Mouse (Mus musculus): ENCODE results near the gene Gm12845. TPM values are rescaled to one million over a fixed set of nuclear protein-coding genes. Genes with fewer than 3 reads are reported as not detected.

The Gm12845 gene
- polyA plus RNA-seq (2016; fragmentation: Nextera tagmentation; extraction: Ambion mirVana) = not detected in 2 replicates

DNA sequence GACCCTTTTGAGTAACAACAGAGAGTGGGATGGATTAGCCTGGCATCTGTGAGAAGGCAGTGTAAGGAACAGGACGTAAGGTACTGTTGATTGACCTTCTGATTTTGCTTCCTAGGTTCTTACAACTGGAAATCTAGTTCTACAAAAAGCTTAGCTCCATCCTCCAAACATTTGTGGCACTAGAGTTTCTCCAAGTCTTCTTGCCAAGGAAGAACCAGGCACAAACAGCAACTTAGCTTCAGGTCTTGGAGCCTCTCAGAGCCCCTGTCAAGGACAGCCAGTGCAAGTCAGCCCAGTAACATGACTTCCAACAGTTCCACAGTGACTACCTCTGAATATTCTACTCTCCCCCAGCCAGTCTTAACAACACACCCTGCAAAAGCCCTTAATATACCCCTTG lies at the start of gene Gm12845:
Gm12845 (plus strand) TSS at position 301 of the 400 bp plus-strand sequence.
- Histone ChIP-seq H3K9me3 (replicated peaks) (no peaks in the 10 kb centered on the region), H3K4me2 (no peak within 1 kb of the TSS), H3K4me3 (no peak within 1 kb of the TSS), H3K27me3 (replicated peaks) (peaks cover 6% of the 10 kb centered on the region), H3K9ac (no peak within 1 kb of the TSS), H3K4me1 (no peaks in the 10 kb centered on the region), H3K36me3 (no peaks in the 10 kb centered on the region), H3K27ac (no peak within 1 kb of the TSS)
- WGBS (ENCODE audit: insufficient replicate concordance) = 57% methylated on average over 1 of the region's 1 CpGs
- ATAC-seq = no peak

GRCm38 (mm10) chr4:117676903-117677302 lies 47.3 kb upstream of the Gm12845 start:
- peaks cover 8% of the 10 kb centered on the region for H3K4me1 ChIP-seq
- no peaks in the 10 kb centered on the region for H3K9me3 ChIP-seq (replicated peaks)
- no peaks in the 10 kb centered on the region for H3K27me3 ChIP-seq (replicated peaks)
- H3K27ac ChIP-seq = no peak overlapping the region
- H3K9ac ChIP-seq = no peak overlapping the region
- no peak overlapping the region for H3K4me2 ChIP-seq
- 23% methylated on average over 3 of the region's 3 CpGs for whole genome bisulfite sequencing (ENCODE audit: insufficient replicate concordance)
- peaks cover 82% of the 10 kb centered on the region for H3K36me3 ChIP-seq
- ATAC-seq = 0 out of 2 replicates have a peak, but pooled peaks have one; percentile 1
- H3K4me3 ChIP-seq = no peak overlapping the region

DNA sequence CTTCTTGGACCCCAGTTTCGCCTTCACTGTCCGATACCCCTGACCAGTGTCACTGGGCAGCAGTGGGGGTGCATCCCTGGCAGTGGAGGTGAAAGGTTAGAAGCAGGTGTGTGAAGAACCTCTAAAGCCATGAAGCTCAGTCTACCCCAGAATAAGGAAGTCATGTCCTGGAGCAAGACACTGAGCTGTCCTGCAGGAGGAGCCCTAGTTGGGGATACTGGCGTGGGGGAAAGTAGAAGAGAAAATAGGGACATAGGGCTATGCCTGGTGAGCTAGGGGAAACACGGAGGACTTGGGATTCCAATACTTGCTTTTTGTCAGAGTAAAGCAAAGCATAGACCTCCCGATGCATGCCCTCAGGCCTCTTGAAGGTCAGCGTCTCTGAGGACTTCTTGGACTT lies 43.2 kb upstream of the Gm12845 start:
- Histone ChIP-seq H3K4me2 (peak overlapping the region; percentile 88), H3K36me3 (peaks cover 49% of the 10 kb centered on the region), H3K4me1 (peaks cover 21% of the 10 kb centered on the region), H3K9me3 (replicated peaks) (no peaks in the 10 kb centered on the region), H3K27ac (peak overlapping the region; percentile 76; the same call in 1 of the 2 replicates), H3K4me3 (peak overlapping the region; percentile 88), H3K9ac (no peak overlapping the region), H3K27me3 (replicated peaks) (no peaks in the 10 kb centered on the region; the same call in 1 of the 2 replicates)
- ATAC-seq = no peak
- WGBS (ENCODE audit: insufficient replicate concordance) = 72% methylated on average over 6 of the region's 6 CpGs

GRCm38 (mm10) chr4:117681931-117682461 lies 42.2 kb upstream of the Gm12845 start, which contains the start of gene Dmap1:
Gene Dmap1, minus strand, starts transcription at chr4:117682273.
- Histone ChIP-seq H3K36me3 (peaks cover 39% of the 10 kb centered on the region), H3K4me2 (peak within 1 kb of the TSS; percentile 88), H3K27me3 (replicated peaks) (peaks cover 6% of the 10 kb centered on the region; the same call in 1 of the 2 replicates), H3K9me3 (replicated peaks) (no peaks in the 10 kb centered on the region), H3K27ac (peak within 1 kb of the TSS; percentile 76), H3K9ac (peak within 1 kb of the TSS; percentile 85), H3K4me3 (peak within 1 kb of the TSS; percentile 88), H3K4me1 (peaks cover 21% of the 10 kb centered on the region)
- WGBS (ENCODE audit: insufficient replicate concordance) = under 1% methylated on average over 33 of the region's 33 CpGs
- ATAC-seq = peak; percentile 84

DNA sequence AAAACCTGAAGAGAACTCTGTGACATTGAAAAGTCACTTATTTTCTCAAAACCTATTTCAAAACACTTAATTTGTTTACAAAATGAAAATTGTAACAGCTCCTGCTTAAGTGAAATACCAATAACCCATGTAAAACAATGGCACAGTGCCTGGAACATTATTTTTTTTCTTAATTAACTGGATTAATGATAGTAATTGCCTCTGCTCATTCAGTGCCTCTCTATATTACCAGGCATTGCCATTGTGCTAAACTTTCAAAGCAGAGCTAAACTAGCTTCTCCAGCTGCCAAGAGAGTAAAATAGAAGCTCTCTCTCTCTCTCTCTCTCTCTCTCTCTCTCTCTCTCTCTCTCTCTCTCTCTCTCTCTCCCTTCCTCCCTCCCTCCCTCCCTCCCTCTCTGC lies 41.7 kb upstream of the Gm12845 start:
- peak overlapping the region; percentile 88 for H3K4me2 ChIP-seq
- H3K4me1 ChIP-seq = peaks cover 21% of the 10 kb centered on the region
- peaks cover 6% of the 10 kb centered on the region; the same call in 1 of the 2 replicates for H3K27me3 ChIP-seq (replicated peaks)
- peak overlapping the region; percentile 85 for H3K9ac ChIP-seq
- ATAC-seq = no peak
- peaks cover 34% of the 10 kb centered on the region for H3K36me3 ChIP-seq
- peak overlapping the region; percentile 88 for H3K4me3 ChIP-seq
- H3K9me3 ChIP-seq (replicated peaks) = no peaks in the 10 kb centered on the region
- peak overlapping the region; percentile 76 for H3K27ac ChIP-seq

DNA sequence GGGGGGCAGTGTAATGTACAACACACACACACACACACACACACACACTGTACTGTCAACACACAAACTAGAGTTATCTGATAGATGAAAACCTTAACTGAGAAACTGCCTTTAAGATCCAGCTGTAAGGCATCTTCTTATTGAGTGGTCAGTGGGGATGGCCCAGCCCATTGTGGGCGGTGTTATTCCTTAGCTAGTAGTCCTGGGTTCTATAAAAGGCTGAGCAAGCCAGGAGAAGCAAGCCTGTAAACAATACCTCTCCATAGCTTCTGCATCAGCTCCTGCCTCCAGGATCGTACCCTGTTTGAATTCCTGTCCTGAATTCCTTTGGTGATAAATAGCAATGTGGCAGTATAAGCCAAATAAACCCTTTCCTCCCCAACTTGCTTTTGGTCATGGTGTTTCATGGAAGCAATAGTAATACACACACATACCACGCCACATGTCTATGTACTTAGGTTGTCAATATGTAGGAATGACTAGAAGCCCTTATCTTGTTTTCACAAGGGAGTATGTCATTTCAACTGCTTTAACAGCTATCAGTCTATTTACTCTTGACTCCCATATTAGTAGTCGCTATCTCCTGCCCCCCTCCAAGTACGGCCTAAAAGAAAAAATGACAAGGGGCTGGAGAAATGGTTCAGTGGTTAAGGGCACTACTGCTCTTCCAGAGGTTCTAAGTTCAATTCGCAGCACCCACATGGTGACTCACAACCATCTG lies 41.0 kb upstream of the Gm12845 start:
- Histone ChIP-seq H3K4me2 (peak overlapping the region; percentile 88), H3K4me3 (no peak overlapping the region), H3K27me3 (replicated peaks) (peaks cover 6% of the 10 kb centered on the region; the same call in 1 of the 2 replicates), H3K27ac (no peak overlapping the region), H3K4me1 (peaks cover 21% of the 10 kb centered on the region), H3K36me3 (peaks cover 28% of the 10 kb centered on the region), H3K9ac (no peak overlapping the region), H3K9me3 (replicated peaks) (no peaks in the 10 kb centered on the region)
- ATAC-seq = no peak
- WGBS (ENCODE audit: insufficient replicate concordance) = 65% methylated on average over 6 of the region's 6 CpGs

GRCm38 (mm10) chr4:117686354-117686753 lies 37.9 kb upstream of the Gm12845 start:
- Histone ChIP-seq H3K4me1 (peaks cover 16% of the 10 kb centered on the region), H3K36me3 (no peaks in the 10 kb centered on the region), H3K9ac (no peak overlapping the region), H3K27ac (no peak overlapping the region), H3K4me2 (no peak overlapping the region), H3K9me3 (replicated peaks) (no peaks in the 10 kb centered on the region), H3K27me3 (replicated peaks) (peaks cover 6% of the 10 kb centered on the region; the same call in 1 of the 2 replicates), H3K4me3 (no peak overlapping the region)
- WGBS (ENCODE audit: insufficient replicate concordance) = 72% methylated on average over 4 of the region's 4 CpGs
- ATAC-seq = no peak

GRCm38 (mm10) chr4:117705361-117705760 lies 18.9 kb upstream of the Gm12845 start:
- WGBS (ENCODE audit: insufficient replicate concordance) = 4% methylated on average over 7 of the region's 7 CpGs
- Histone ChIP-seq H3K27ac (no peak overlapping the region), H3K4me2 (no peak overlapping the region)

DNA sequence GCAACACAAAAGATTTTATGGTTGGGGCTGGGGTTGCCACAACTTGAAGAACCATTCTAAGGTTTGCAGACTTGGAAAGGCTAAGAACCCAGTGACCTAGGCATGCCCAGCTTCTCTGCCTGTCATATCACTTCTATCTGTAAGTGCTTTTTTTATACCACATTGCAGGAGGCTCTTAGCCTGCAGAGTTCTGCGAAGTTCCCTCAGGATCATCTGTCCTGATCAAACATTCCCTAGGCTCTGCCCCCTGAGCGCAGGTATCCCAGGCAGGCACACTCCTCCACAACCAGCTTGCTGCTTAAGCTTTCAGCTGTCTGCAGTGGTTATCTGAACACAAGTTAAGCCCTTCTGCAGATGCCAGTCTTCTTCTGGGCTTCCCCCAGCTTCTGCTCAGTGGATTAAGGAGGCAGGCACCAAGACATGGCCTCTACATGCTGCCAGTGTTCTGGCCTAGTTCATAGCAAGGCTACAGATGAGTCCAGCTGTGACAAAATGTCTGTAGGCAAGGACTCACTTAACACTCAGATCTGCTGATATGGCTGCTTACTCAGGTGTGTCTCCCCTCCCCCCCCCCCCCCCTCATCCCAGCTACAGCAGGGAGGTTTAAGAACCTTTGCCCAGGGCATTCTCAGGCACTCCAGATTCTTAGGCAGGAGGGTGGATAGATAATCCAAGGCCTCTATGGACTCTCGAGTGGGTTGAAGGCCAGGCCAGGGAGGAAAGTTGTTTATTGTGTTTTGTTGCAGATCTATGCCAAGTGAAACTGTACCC lies 15.2 kb upstream of the Gm12845 start:
- H3K4me1 ChIP-seq = no peaks in the 10 kb centered on the region
- H3K36me3 ChIP-seq = no peaks in the 10 kb centered on the region
- 60% methylated on average over 3 of the region's 3 CpGs for WGBS (ENCODE audit: insufficient replicate concordance)
- no peak for ATAC-seq
- no peak overlapping the region for H3K4me3 ChIP-seq
- no peak overlapping the region for H3K27ac ChIP-seq
- H3K4me2 ChIP-seq = no peak overlapping the region
- no peaks in the 10 kb centered on the region for H3K27me3 ChIP-seq (replicated peaks)
- no peak overlapping the region for H3K9ac ChIP-seq
- no peaks in the 10 kb centered on the region for H3K9me3 ChIP-seq (replicated peaks)

More at GRCm38 (mm10) chr4:117705361-117705760, 18.9 kb upstream of the Gm12845 start:
- no peaks in the 10 kb centered on the region for H3K36me3 ChIP-seq
- ATAC-seq = no peak
- H3K27me3 ChIP-seq (replicated peaks) = no peaks in the 10 kb centered on the region; the same call in 1 of the 2 replicates
- H3K9me3 ChIP-seq (replicated peaks) = no peaks in the 10 kb centered on the region
- H3K4me3 ChIP-seq = no peak overlapping the region
- no peaks in the 10 kb centered on the region for H3K4me1 ChIP-seq
- no peak overlapping the region for H3K9ac ChIP-seq

GRCm38 (mm10) chr4:117712314-117712713 lies 11.9 kb upstream of the Gm12845 start:
- H3K9me3 ChIP-seq (replicated peaks) = no peaks in the 10 kb centered on the region
- no peak overlapping the region for H3K4me2 ChIP-seq
- no peaks in the 10 kb centered on the region for H3K4me1 ChIP-seq
- H3K9ac ChIP-seq = no peak overlapping the region
- WGBS (ENCODE audit: insufficient replicate concordance) = 55% methylated on average over 3 of the region's 3 CpGs
- no peaks in the 10 kb centered on the region for H3K36me3 ChIP-seq
- no peak overlapping the region for H3K4me3 ChIP-seq
- ATAC-seq = no peak
- no peak overlapping the region for H3K27ac ChIP-seq
- no peaks in the 10 kb centered on the region for H3K27me3 ChIP-seq (replicated peaks)

GRCm38 (mm10) chr4:117713303-117714098 lies 10.7 kb upstream of the Gm12845 start:
- Histone ChIP-seq H3K4me2 (no peak overlapping the region), H3K4me1 (no peaks in the 10 kb centered on the region), H3K27ac (no peak overlapping the region), H3K9me3 (replicated peaks) (no peaks in the 10 kb centered on the region), H3K27me3 (replicated peaks) (no peaks in the 10 kb centered on the region), H3K9ac (no peak overlapping the region), H3K4me3 (no peak overlapping the region), H3K36me3 (no peaks in the 10 kb centered on the region)
- WGBS (ENCODE audit: insufficient replicate concordance) = 50% methylated on average over 6 of the region's 6 CpGs
- no peak for ATAC-seq
